Mouse (Mus musculus): ENCODE results near the gene Rnls. TPM values are rescaled to one million over a fixed set of nuclear protein-coding genes. Genes with fewer than 3 reads are reported as not detected.

Rnls gene
- polyA plus RNA-seq, 1 experiment = 1.0 TPM

- DNase-seq (ENCODE audit: extremely low spot score in 1 of 2, low spot score in 1 of 2) = peak; percentile 56 to 58
These were observed 278.3 kb downstream of the Rnls start for GRCm38 (mm10) chr19:33113746-33114145.

- DNase-seq (ENCODE audit: extremely low spot score in 1 of 2, low spot score in 1 of 2) = no peak
These were observed 281.7 kb downstream of the Rnls start for GRCm38 (mm10) chr19:33110404-33110803.

DNA sequence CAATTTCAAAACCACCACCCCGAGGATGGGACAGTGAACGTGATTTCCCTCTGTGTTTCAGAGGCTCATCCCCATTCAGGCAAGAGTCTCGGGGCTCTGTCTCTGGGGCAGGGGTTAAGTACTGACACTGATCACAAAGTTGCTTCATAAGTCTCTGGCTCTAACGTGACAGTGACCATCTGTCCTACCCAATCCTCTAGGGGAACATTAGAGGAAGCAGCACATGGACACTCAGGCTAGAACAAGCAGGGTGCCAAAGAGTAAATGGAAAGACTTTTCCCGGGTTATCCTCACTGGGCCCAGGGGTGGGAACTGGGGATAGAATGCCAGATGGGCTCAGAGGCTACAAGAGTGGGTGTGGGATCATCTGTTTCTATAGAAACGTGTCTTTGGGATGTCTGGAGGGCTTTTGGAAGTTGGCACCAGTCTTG lies 282.1 kb downstream of the Rnls start:
- DNase-seq (ENCODE audit: extremely low spot score in 1 of 2, low spot score in 1 of 2) = no peak

DNA sequence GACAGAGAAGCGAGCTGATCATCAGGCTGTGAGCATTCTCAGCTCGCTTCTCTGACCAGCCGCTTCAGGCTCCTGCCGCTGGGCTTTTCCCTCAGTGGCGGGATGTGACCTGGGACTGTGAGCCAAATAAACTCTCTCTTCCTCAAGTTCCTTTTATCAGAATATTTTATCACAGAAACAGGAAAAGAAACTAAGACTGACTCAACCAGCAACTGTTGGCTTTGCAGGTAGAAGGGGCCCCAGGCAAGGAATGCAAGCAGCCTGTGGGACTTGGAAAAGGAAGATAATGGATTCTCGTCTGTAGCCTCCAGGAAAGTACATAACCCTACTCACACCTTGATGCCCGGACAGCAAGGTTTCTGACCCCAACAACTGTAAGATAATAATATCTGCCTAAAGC lies 283.0 kb downstream of the Rnls start:
- no peak for DNase-seq (ENCODE audit: extremely low spot score in 1 of 2, low spot score in 1 of 2)

DNA sequence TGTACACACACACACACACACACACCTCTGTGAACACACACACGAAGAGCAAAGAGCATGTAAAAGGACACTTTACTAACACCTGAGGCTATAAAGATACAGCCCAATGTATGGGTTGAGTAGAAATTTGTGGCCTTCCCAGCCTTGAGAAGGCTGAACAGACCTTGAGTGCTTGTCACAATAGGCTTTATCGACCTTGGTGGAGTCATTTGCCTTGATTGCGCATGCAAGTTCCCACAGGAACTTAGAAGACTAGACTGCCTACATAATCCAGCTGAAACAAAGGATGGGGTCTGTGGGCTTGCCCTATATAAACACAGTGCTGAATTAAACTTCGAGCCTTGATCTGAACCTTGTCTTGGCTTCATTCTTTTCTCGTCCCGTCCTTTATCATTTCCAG lies 288.2 kb downstream of the Rnls start:
- DNase-seq (ENCODE audit: extremely low spot score in 1 of 2, low spot score in 1 of 2) = no peak

- DNase-seq (ENCODE audit: extremely low spot score in 1 of 2, low spot score in 1 of 2) = no peak
These were observed 289.3 kb downstream of the Rnls start for GRCm38 (mm10) chr19:33102783-33103139.

DNA sequence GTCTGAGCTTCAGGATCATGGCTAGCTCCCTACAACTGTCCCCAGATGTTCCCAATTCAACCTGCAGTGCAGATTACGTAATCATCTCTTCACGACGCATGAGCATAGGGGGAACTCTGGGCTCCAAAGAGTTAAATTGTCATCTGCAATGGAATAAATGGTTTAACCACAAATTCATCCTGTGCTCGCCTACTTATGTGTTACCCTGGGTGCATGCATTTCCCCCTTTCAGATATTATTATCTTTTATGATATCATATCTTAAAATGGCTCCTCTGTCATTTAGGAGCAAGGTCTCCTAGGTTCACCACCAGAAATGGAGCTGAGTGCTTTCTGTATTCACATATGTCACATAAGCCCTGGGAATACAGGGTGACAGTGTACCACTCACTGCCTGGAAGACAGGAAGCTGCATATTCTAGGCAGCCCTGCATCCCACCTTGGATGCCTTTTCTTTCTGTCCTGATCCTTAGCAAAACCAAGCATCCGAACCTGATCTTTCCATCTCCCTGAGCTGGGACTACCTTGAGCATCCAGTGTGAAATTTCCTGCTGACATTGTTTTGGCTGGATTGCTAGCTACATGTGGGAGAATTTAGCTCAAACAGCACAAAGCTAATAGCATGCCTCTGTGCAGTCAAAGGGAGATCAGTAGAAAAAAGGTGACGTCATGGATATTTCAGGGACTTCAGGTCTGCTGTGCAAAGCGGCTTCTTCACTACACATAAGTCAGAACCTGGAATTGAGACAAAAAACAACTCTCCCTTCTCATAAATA lies 289.9 kb downstream of the Rnls start:
- DNase-seq (ENCODE audit: extremely low spot score in 1 of 2, low spot score in 1 of 2) = no peak

DNA sequence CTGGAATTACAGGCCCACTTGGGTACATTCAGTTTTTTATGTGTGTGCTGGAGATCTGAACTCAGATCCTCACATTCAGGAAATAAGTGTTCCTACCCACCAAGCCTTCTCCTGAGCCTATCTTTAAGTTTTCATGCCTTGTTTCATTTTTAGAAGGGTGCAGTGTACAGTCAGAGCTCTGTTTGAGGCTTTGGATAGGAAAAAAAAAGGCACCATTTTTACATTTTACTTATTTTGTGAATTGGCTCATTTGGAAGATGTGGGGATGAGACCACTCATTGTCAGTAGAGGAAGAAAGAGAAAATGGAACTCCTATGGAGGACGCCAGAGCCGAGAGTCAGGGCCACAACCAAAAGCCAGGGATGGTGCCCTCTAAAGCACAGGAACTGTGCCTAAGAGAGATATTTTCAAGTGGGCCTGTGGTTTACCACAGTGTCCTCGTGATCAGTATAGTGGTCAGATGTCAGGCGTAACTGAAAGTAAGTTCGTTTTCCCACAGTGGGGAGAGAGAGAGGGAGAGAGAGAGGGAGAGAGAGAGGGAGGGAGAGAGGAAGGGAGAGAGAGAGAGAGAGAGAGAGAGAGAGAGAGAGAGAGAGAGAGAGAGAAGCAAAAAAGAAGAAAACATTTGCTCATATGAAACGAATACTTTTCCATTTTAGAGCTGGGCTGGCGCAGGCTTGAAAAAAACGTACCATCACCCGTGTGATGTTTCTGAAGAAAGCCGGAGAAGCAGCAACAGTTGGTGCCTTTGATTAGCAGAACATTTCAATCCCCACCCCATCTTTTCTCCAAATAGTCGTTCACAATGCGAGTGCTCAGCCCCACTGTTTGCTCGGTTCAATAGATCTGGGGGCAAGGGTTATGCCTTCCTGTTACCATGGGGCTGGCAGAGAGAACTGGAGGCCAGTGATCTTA lies 290.7 kb downstream of the Rnls start:
- no peak for DNase-seq (ENCODE audit: extremely low spot score in 1 of 2, low spot score in 1 of 2)

- no peak for DNase-seq (ENCODE audit: extremely low spot score in 1 of 2, low spot score in 1 of 2)
These were observed 291.5 kb downstream of the Rnls start for GRCm38 (mm10) chr19:33100598-33100997.

DNA sequence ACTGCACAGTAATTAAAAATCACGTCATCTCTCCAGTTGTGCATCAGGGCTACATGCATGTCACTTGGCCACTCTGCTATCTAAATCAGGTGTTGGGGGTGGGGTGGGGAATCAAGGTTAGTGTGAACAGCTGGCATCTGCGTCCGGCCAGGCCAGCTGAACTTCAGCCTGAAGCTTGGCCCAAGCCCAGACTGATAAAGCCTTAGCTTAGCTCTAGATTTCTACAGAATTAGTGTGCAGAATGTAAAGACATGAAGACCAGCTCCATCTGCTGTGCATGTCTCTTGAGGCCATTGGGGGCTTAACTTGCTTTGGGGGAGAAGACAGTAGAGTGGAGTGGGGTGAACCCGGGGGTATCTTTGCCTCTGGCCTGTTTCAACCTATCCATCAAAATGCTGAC lies 292.1 kb downstream of the Rnls start:
- DNase-seq (ENCODE audit: extremely low spot score in 1 of 2, low spot score in 1 of 2) = no peak

DNA sequence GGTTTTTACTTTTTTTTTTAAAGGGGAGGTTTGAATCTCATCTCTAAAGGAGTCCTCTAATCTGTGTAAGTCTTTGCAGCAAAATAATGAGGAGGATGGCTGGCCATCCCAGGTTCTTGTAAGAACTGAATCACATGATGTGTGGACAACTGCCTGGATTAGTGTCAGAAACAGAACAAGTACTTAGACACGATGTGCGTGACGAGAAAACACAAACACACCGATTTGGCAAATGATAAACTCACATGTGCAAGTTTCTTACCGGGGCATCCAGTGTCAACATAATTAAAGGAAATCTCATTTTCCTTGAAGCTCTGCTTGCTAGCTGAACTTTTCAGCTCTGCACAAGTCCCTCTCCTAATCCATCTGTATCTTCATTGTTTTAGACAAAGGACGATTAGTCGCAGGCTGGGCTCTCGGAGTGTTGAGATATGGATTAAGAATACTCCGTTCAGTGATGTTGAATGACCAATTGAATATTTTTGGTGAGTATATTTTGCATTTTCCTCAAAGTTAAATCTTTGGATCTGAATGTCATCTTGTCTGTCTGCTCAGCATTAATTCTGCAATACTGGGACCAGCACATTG lies 292.8 kb downstream of the Rnls start:
- no peak for DNase-seq (ENCODE audit: extremely low spot score in 1 of 2, low spot score in 1 of 2)

DNA sequence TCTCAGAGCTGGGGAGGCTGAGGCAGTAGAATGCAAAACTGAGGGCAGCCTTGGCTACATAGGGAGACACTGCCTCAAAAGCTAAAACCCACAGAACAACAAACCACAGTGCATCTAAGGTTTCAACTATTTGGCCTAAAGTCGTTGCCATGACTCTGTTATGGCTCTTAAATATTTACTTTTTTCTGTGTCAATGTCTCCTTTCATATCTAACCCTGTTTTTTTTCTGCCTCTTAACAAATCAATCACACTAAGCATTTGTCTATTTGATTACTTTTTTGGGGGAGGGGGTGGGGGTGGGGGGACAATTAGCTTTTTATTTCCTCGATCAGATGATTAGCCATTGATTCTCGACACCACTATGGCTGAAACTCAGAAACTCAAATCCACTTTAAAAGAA lies 294.4 kb downstream of the Rnls start:
- DNase-seq (ENCODE audit: extremely low spot score in 1 of 2, low spot score in 1 of 2) = no peak

- DNase-seq (ENCODE audit: extremely low spot score in 1 of 2, low spot score in 1 of 2) = no peak
These were observed 295.5 kb downstream of the Rnls start for GRCm38 (mm10) chr19:33096581-33096980.

- DNase-seq (ENCODE audit: extremely low spot score in 1 of 2, low spot score in 1 of 2) = no peak
These were observed 299.5 kb downstream of the Rnls start for GRCm38 (mm10) chr19:33092575-33092974.

- no peak for DNase-seq (ENCODE audit: extremely low spot score in 1 of 2, low spot score in 1 of 2)
These were observed 300.8 kb downstream of the Rnls start for GRCm38 (mm10) chr19:33091324-33091723.

GRCm38 (mm10) chr19:33088868-33089267 lies 303.2 kb downstream of the Rnls start:
- DNase-seq (ENCODE audit: extremely low spot score in 1 of 2, low spot score in 1 of 2) = no peak

GRCm38 (mm10) chr19:33087961-33088360 lies 304.1 kb downstream of the Rnls start:
- DNase-seq (ENCODE audit: extremely low spot score in 1 of 2, low spot score in 1 of 2) = no peak

Measured in frontal cortex, adult 2 months (tissue).